Mouse (Mus musculus): ENCODE measurements at regions not wholly inside any gene's neighbourhood (a gene's known extent, or its start where the extent isn't known, plus 50 kb on each side); places are given as distances from the start of the nearest gene placed in this dataset.
A peak's percentile ranks its signal among the peaks of the same experiment; 100 is the strongest.

DNA sequence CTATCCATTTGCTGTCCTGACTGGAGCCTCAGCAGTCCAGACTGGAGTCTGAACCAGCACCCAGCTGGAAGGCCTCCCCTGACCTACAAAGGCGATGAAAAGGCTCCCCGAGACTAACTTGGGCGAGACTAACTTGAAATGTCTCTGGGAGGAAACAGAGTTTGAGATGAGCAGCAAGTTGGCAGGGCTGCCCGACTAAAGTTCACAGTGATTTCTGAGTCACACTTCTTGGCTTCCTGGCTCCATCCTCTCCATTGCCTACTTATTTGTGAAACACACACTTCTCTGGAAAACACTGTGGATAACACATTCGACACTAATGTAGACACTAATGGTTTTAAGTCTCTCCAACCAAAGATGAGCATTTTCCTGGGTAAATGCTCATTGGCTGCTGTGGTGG lies 170.2 kb downstream of the Abhd5 start:
- H3K9me3 ChIP-seq (ENCODE audit: low read length): no peaks in the 10 kb centered on the region
- H3K9ac ChIP-seq (replicated peaks; ENCODE audit: low read length): no peak overlapping the region
- no peak for ATAC-seq
- no peak for DNase-seq (ENCODE audit: low spot score)
- no peaks in the 10 kb centered on the region for H3K27me3 ChIP-seq (ENCODE audit: insufficient read depth, low read length)
- no peaks in the 10 kb centered on the region for H3K36me3 ChIP-seq (ENCODE audit: insufficient read depth, low read length)
- no peak overlapping the region for H3K4me3 ChIP-seq (ENCODE audit: low read length)
- no peak overlapping the region for H3K4me2 ChIP-seq (ENCODE audit: low read depth, low read length)
- H3K4me1 ChIP-seq (ENCODE audit: insufficient read depth, low read length): no peaks in the 10 kb centered on the region
- WGBS: 59% methylated on average over 5 of the region's 5 CpGs
- no peak overlapping the region for H3K27ac ChIP-seq
- TF ChIP-seq CTCF (IDR thresholded peaks at IDR 0.05; ENCODE audit: low read depth): no peak

DNA sequence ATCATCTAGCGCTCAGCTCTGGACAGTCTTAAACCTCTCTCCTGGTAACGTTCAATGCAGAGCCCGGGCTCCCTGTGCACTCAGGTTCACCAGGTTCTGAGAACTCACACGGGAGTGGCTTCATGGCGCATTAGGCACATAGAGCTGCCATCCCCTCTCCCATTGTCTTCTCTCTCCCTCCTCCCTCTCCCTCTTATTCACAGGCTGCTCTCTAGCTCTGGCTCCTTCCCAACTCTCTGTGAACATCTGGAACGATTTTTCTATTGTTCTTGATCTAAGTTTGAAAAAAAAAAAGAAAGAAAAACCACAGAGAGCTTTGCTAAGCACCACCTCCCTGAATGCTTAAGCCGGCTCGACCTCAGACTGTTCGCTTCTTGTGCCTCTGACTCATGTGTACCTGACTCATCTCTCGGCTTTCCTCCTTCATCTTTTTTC lies 174.2 kb downstream of the Abhd5 start:
- H3K4me3 ChIP-seq (ENCODE audit: low read length): no peak overlapping the region
- TF ChIP-seq CTCF (IDR thresholded peaks at IDR 0.05; ENCODE audit: low read depth): no peak
- WGBS: 15% methylated on average over 10 of the region's 10 CpGs

DNA sequence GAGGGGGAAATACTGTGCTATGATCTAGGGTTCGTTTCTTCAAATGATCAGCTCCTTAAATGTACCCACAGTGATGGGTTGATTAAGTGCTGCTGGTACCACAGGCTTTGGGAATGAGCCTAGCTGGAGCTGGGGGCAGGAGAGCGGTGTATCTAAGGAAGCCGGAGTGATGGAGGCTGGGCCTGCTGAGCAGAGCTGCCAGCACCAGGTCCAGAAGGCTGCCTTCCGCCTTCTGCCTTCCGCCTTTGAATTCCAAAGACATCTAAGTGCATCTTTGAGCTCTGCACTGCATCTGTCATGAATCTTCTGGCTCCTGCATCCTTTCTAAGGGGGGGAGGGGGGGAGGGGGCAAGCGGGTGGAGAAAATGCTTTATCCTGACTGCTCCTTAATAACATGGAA lies 176.9 kb downstream of the Abhd5 start:
- no peaks in the 10 kb centered on the region for H3K9me3 ChIP-seq (ENCODE audit: low read length)
- WGBS: 65% methylated on average over 6 of the region's 6 CpGs
- H3K27ac ChIP-seq: 0 out of 2 replicates have a peak overlapping the region, but pooled peaks have one; percentile 2
- no peak for ATAC-seq
- no peaks in the 10 kb centered on the region for H3K36me3 ChIP-seq (ENCODE audit: insufficient read depth, low read length)
- H3K27me3 ChIP-seq (ENCODE audit: insufficient read depth, low read length): no peaks in the 10 kb centered on the region
- H3K4me1 ChIP-seq (ENCODE audit: insufficient read depth, low read length): no peaks in the 10 kb centered on the region
- no peak for DNase-seq (ENCODE audit: low spot score)
- TF ChIP-seq CTCF (IDR thresholded peaks at IDR 0.05; ENCODE audit: low read depth): no peak
- no peak overlapping the region for H3K4me2 ChIP-seq (ENCODE audit: low read depth, low read length)
- H3K9ac ChIP-seq (replicated peaks; ENCODE audit: low read length): no peak overlapping the region
- H3K4me3 ChIP-seq (ENCODE audit: low read length): no peak overlapping the region

More for the DNA sequence above, 174.2 kb downstream of the Abhd5 start:
- Histone ChIP-seq H3K9me3 (ENCODE audit: low read length) (no peaks in the 10 kb centered on the region), H3K27ac (no peak overlapping the region), H3K9ac (replicated peaks; ENCODE audit: low read length) (no peak overlapping the region), H3K36me3 (ENCODE audit: insufficient read depth, low read length) (no peaks in the 10 kb centered on the region), H3K27me3 (ENCODE audit: insufficient read depth, low read length) (no peaks in the 10 kb centered on the region), H3K4me2 (ENCODE audit: low read depth, low read length) (no peak overlapping the region), H3K4me1 (ENCODE audit: insufficient read depth, low read length) (no peaks in the 10 kb centered on the region)
- no peak for ATAC-seq
- DNase-seq (ENCODE audit: low spot score): no peak

DNA sequence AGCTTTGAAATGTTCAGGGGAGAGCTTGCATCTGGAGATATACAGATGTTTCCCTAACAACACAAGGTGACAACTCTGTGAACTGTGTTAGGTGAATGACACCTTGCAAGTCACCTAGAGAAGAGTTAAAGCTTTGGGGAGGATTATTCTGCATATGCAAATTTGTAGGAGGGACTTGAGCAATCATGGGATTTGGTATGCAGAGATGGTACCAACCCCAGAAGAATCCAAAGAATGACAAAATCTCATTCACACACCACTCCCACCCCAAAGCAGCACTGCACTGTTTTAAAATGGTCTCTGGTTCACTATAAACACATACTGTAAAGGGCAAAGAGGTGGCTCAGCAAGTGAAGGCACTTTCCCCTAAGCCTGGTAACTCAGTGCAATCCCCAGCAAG lies 178.3 kb downstream of the Abhd5 start:
- Histone ChIP-seq H3K36me3 (ENCODE audit: insufficient read depth, low read length) (no peaks in the 10 kb centered on the region), H3K4me1 (ENCODE audit: insufficient read depth, low read length) (0 out of 2 replicates have a peak, but pooled peaks cover 3% of the 10 kb centered on the region), H3K9ac (replicated peaks; ENCODE audit: low read length) (no peak overlapping the region), H3K9me3 (ENCODE audit: low read length) (no peaks in the 10 kb centered on the region), H3K27ac (no peak overlapping the region), H3K4me3 (ENCODE audit: low read length) (no peak overlapping the region), H3K27me3 (ENCODE audit: insufficient read depth, low read length) (no peaks in the 10 kb centered on the region), H3K4me2 (ENCODE audit: low read depth, low read length) (no peak overlapping the region)
- no peak for DNase-seq (ENCODE audit: low spot score)
- no peak for TF ChIP-seq CTCF (IDR thresholded peaks at IDR 0.05; ENCODE audit: low read depth)
- ATAC-seq: no peak

DNA sequence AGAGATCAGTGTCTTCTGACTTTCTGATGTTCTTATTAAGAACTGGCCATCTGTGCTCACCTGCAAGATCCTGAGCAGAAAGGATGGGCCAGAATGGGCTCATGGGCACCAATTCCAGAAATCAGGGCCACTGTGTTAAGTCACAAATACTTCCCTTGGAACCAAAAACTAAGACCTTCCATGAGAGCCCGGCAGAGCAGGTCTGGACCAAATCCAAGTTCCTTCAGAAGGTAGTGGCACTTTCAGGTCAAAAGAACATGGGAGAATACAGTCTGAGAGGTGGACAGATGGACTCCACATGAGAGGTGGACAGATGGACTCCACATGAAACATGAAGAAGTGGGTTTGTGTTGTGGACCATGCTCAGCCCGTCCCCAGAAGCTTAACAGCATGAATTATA lies 180.4 kb downstream of the Abhd5 start:
- Histone ChIP-seq H3K4me2 (ENCODE audit: low read depth, low read length) (no peak overlapping the region), H3K27ac (no peak overlapping the region), H3K27me3 (ENCODE audit: insufficient read depth, low read length) (no peaks in the 10 kb centered on the region), H3K36me3 (ENCODE audit: insufficient read depth, low read length) (no peaks in the 10 kb centered on the region), H3K9ac (replicated peaks; ENCODE audit: low read length) (no peak overlapping the region), H3K9me3 (ENCODE audit: low read length) (no peaks in the 10 kb centered on the region), H3K4me3 (ENCODE audit: low read length) (no peak overlapping the region), H3K4me1 (ENCODE audit: insufficient read depth, low read length) (0 out of 2 replicates have a peak, but pooled peaks cover 3% of the 10 kb centered on the region)
- DNase-seq (ENCODE audit: low spot score) (peak; percentile 9), ATAC-seq (no peak)
- no peak for TF ChIP-seq CTCF (IDR thresholded peaks at IDR 0.05; ENCODE audit: low read depth)
- WGBS: 65% methylated on average over 2 of the region's 2 CpGs

DNA sequence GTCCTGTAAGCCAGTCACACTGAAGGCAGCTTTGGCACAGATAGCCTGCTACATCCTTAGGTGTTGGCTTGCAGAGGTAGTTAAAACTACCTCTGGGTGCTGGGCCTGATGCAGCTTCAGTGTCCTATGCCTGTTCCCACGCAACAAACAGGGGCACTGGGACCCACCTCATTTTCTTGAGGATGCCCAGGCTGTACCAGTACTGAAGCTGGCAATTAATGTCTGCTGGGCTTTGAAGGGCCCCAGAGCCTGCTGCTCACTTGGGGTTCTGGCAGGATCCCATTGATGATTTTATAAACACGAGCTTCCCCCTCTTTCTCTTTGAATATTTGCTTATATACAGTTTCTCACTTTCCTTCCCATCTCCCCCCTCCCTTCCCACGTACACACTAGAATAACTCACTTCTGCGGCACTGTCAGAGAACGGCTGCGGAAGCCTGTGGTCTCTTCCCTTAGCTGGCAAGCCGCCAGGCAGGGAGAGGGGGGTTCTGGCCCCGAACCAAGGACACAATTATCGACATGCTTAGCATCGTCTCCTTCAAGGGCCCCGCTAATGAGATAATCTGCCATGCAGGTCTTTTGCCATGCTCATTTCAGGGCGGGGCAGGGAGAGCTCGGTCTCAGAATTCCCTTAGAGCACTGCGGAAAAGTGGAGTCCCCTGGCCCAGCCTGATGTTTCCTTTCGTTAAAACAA lies 182.9 kb downstream of the Abhd5 start:
- no peak overlapping the region for H3K27ac ChIP-seq
- H3K4me1 ChIP-seq (ENCODE audit: insufficient read depth, low read length): 0 out of 2 replicates have a peak, but pooled peaks cover 3% of the 10 kb centered on the region
- H3K4me2 ChIP-seq (ENCODE audit: low read depth, low read length): no peak overlapping the region
- DNase-seq (ENCODE audit: low spot score) (peak; percentile 84), ATAC-seq (0 out of 2 replicates have a peak, but pooled peaks have one; percentile 43)
- no peaks in the 10 kb centered on the region; the same call in 1 of the 2 replicates for H3K27me3 ChIP-seq (ENCODE audit: insufficient read depth, low read length)
- no peak overlapping the region for H3K4me3 ChIP-seq (ENCODE audit: low read length)
- 19% methylated on average over 15 of the region's 15 CpGs for WGBS
- H3K9ac ChIP-seq (replicated peaks; ENCODE audit: low read length): no peak overlapping the region
- no peak for TF ChIP-seq CTCF (IDR thresholded peaks at IDR 0.05; ENCODE audit: low read depth)
- H3K9me3 ChIP-seq (ENCODE audit: low read length): no peaks in the 10 kb centered on the region
- no peaks in the 10 kb centered on the region for H3K36me3 ChIP-seq (ENCODE audit: insufficient read depth, low read length)

DNA sequence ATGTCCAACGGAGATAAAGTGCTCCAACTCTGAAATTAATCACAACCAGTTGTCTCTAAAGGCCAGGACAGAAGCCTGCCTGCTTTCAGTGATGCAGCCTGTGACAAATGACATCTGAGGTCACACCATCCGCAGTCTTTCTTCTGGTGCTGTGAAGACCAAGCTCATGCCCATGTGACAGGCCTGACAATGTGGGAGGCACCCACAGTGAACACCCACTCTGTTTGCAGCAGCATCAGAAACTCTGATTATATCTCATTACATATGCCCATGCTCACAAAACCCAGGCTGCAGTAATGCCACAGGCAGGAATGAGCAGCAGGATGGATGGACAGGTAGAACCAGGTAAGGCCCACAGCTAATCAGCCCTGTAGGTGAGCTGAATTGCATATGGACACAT lies 183.6 kb downstream of the Abhd5 start:
- 47% methylated on average over 2 of the region's 2 CpGs for WGBS
- Histone ChIP-seq H3K4me2 (ENCODE audit: low read depth, low read length) (no peak overlapping the region), H3K9me3 (ENCODE audit: low read length) (no peaks in the 10 kb centered on the region), H3K27me3 (ENCODE audit: insufficient read depth, low read length) (no peaks in the 10 kb centered on the region; the same call in 1 of the 2 replicates), H3K27ac (no peak overlapping the region), H3K36me3 (ENCODE audit: insufficient read depth, low read length) (no peaks in the 10 kb centered on the region), H3K4me3 (ENCODE audit: low read length) (no peak overlapping the region), H3K9ac (replicated peaks; ENCODE audit: low read length) (no peak overlapping the region), H3K4me1 (ENCODE audit: insufficient read depth, low read length) (0 out of 2 replicates have a peak, but pooled peaks cover 3% of the 10 kb centered on the region)
- TF ChIP-seq CTCF (IDR thresholded peaks at IDR 0.05; ENCODE audit: low read depth): no peak
- DNase-seq (ENCODE audit: low spot score) (no peak), ATAC-seq (0 out of 2 replicates have a peak, but pooled peaks have one; percentile 24)

All from hindbrain, postnatal 0 days (tissue).